Mouse (Mus musculus): ENCODE measurements around the gene C8a. TPM values are rescaled to one million over a fixed set of nuclear protein-coding genes. Genes with fewer than 3 reads are reported as not detected.

The C8a gene
- polyA plus RNA-seq, 1 experiment from 2014 or later = not detected

GRCm38 (mm10) chr4:104835096-104835495 lies 41.1 kb downstream of the C8a start:
- H3K4me2 ChIP-seq (ENCODE audit: low read depth, low read length) = no peak overlapping the region
- H3K4me3 ChIP-seq (ENCODE audit: low read depth, low read length) = no peak overlapping the region
- H3K9me3 ChIP-seq (replicated peaks; ENCODE audit: control insufficient read depth, low read length) = no peaks in the 10 kb centered on the region
- H3K27ac ChIP-seq (replicated peaks; ENCODE audit: low read depth, low read length) = no peak overlapping the region
- H3K36me3 ChIP-seq (replicated peaks; ENCODE audit: control insufficient read depth, insufficient read depth, low read depth, low read length) = no peaks in the 10 kb centered on the region
- no peaks in the 10 kb centered on the region for H3K27me3 ChIP-seq (ENCODE audit: control insufficient read depth, insufficient read depth, low read length)
- DNase-seq (ENCODE audit: low spot score) (peak; percentile 33), ATAC-seq (replicated peaks; ENCODE audit: insufficient number of reproducible peaks, low FRiP score, low TSS enrichment, low read depth) (no peak)
- 21% methylated on average over 5 of the region's 5 CpGs for WGBS
- no peaks in the 10 kb centered on the region for H3K4me1 ChIP-seq (ENCODE audit: control insufficient read depth, insufficient read depth, low read length)
- H3K9ac ChIP-seq (replicated peaks; ENCODE audit: low read length) = no peak overlapping the region

- H3K27ac ChIP-seq (replicated peaks; ENCODE audit: low read depth, low read length) = no peak overlapping the region
- no peaks in the 10 kb centered on the region for H3K36me3 ChIP-seq (replicated peaks; ENCODE audit: control insufficient read depth, insufficient read depth, low read depth, low read length)
- ATAC-seq (replicated peaks; ENCODE audit: insufficient number of reproducible peaks, low FRiP score, low TSS enrichment, low read depth) = no peak
- no peaks in the 10 kb centered on the region for H3K9me3 ChIP-seq (replicated peaks; ENCODE audit: control insufficient read depth, low read length)
- no peak for DNase-seq (ENCODE audit: low spot score)
- 83% methylated on average over 5 of the region's 5 CpGs for WGBS
- no peak overlapping the region for H3K4me2 ChIP-seq (ENCODE audit: low read depth, low read length)
- H3K27me3 ChIP-seq (ENCODE audit: control insufficient read depth, insufficient read depth, low read length) = no peaks in the 10 kb centered on the region
- H3K9ac ChIP-seq (replicated peaks; ENCODE audit: low read length) = no peak overlapping the region
- no peaks in the 10 kb centered on the region for H3K4me1 ChIP-seq (ENCODE audit: control insufficient read depth, insufficient read depth, low read length)
- no peak overlapping the region for H3K4me3 ChIP-seq (ENCODE audit: low read depth, low read length)
Measured at GRCm38 (mm10) chr4:104828939-104829338, 47.3 kb downstream of the C8a start.

DNA sequence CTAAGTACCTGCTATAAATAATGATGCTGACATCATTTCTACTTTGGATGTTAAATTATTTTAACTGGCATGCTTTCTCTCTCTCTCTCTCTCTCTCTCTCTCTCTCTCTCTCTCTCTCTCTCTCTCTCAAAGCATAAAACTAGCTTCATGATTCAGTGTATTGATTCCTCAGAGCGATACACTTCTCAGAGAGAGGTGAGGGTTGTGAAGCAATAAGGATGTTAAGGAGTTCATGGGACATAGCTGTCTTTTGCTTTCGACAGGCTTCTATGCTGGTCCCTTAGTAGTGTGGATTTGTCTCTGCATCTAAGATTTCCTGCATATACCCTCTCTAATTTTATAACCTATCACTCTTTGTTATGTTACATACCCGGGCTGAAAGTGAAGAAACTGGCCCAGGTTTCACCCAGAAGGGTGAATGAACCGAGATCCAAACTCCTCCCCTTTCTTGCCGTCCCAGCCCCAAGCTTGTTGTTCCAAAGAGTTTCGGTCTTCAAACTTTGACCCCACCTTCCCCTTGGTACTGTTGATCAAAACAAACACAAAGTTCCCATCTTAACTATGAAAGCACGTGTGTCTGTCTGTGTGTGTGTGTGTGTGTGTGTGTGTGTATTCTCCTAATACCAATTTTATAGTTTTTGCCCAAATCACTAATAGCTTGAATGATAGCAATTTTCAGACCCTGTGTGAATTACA lies 51.7 kb downstream of the C8a start:
- Histone ChIP-seq H3K4me3 (ENCODE audit: low read depth, low read length) (no peak overlapping the region), H3K4me1 (ENCODE audit: control insufficient read depth, insufficient read depth, low read length) (no peaks in the 10 kb centered on the region), H3K9ac (replicated peaks; ENCODE audit: low read length) (no peak overlapping the region), H3K36me3 (replicated peaks; ENCODE audit: control insufficient read depth, insufficient read depth, low read depth, low read length) (no peaks in the 10 kb centered on the region), H3K4me2 (ENCODE audit: low read depth, low read length) (no peak overlapping the region), H3K27ac (replicated peaks; ENCODE audit: low read depth, low read length) (no peak overlapping the region), H3K27me3 (ENCODE audit: control insufficient read depth, insufficient read depth, low read length) (no peaks in the 10 kb centered on the region), H3K9me3 (replicated peaks; ENCODE audit: control insufficient read depth, low read length) (no peaks in the 10 kb centered on the region)
- ATAC-seq (replicated peaks; ENCODE audit: insufficient number of reproducible peaks, low FRiP score, low TSS enrichment, low read depth) (no peak), DNase-seq (ENCODE audit: low spot score) (no peak)
- WGBS = 66% methylated on average over 7 of the region's 7 CpGs

DNA sequence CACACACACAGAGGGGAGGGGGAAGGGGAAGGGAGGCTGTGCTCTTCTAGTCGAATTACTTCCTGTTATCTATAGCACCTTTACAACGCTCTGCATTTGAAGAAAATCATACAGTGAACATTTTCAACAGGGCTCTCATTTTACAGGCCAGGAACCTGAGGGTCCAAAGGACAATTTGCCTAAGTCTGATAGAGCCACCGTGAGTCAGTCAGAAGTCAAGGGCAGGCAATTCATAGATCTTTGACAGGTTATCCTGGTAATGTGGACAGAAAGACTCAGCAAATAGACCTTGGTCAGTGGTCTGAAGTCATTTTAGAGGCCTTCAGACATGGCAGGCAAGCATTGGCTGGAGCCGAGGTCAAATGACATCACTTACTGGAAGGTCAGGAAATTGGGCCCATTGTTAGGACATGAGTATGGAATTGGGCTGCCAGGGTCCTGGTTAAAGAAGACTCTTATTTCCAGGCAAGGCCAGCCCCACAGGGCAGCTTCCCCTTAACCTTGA lies 52.5 kb downstream of the C8a start:
- WGBS = 69% methylated on average over 4 of the region's 4 CpGs
- Histone ChIP-seq H3K36me3 (replicated peaks; ENCODE audit: control insufficient read depth, insufficient read depth, low read depth, low read length) (no peaks in the 10 kb centered on the region), H3K9me3 (replicated peaks; ENCODE audit: control insufficient read depth, low read length) (no peaks in the 10 kb centered on the region), H3K9ac (replicated peaks; ENCODE audit: low read length) (no peak overlapping the region), H3K4me2 (ENCODE audit: low read depth, low read length) (no peak overlapping the region), H3K4me1 (ENCODE audit: control insufficient read depth, insufficient read depth, low read length) (no peaks in the 10 kb centered on the region), H3K27me3 (ENCODE audit: control insufficient read depth, insufficient read depth, low read length) (no peaks in the 10 kb centered on the region), H3K27ac (replicated peaks; ENCODE audit: low read depth, low read length) (no peak overlapping the region), H3K4me3 (ENCODE audit: low read depth, low read length) (no peak overlapping the region)
- ATAC-seq (replicated peaks; ENCODE audit: insufficient number of reproducible peaks, low FRiP score, low TSS enrichment, low read depth) (no peak), DNase-seq (ENCODE audit: low spot score) (no peak)

GRCm38 (mm10) chr4:104819891-104820290 lies 56.3 kb downstream of the C8a start:
- Histone ChIP-seq H3K27me3 (ENCODE audit: control insufficient read depth, insufficient read depth, low read length) (no peaks in the 10 kb centered on the region), H3K4me1 (ENCODE audit: control insufficient read depth, insufficient read depth, low read length) (no peaks in the 10 kb centered on the region), H3K4me3 (ENCODE audit: low read depth, low read length) (no peak overlapping the region), H3K36me3 (replicated peaks; ENCODE audit: control insufficient read depth, insufficient read depth, low read depth, low read length) (no peaks in the 10 kb centered on the region), H3K9me3 (replicated peaks; ENCODE audit: control insufficient read depth, low read length) (no peaks in the 10 kb centered on the region), H3K4me2 (ENCODE audit: low read depth, low read length) (no peak overlapping the region), H3K27ac (replicated peaks; ENCODE audit: low read depth, low read length) (no peak overlapping the region), H3K9ac (replicated peaks; ENCODE audit: low read length) (no peak overlapping the region)
- DNase-seq (ENCODE audit: low spot score) (no peak), ATAC-seq (replicated peaks; ENCODE audit: insufficient number of reproducible peaks, low FRiP score, low TSS enrichment, low read depth) (no peak)
- 38% methylated on average over 4 of the region's 4 CpGs for WGBS

GRCm38 (mm10) chr4:104818986-104819385 lies 57.2 kb downstream of the C8a start:
- no peaks in the 10 kb centered on the region for H3K4me1 ChIP-seq (ENCODE audit: control insufficient read depth, insufficient read depth, low read length)
- no peaks in the 10 kb centered on the region for H3K27me3 ChIP-seq (ENCODE audit: control insufficient read depth, insufficient read depth, low read length)
- WGBS = 37% methylated on average over 4 of the region's 4 CpGs
- H3K36me3 ChIP-seq (replicated peaks; ENCODE audit: control insufficient read depth, insufficient read depth, low read depth, low read length) = no peaks in the 10 kb centered on the region
- no peaks in the 10 kb centered on the region for H3K9me3 ChIP-seq (replicated peaks; ENCODE audit: control insufficient read depth, low read length)
- DNase-seq (ENCODE audit: low spot score) (no peak), ATAC-seq (replicated peaks; ENCODE audit: insufficient number of reproducible peaks, low FRiP score, low TSS enrichment, low read depth) (no peak)
- no peak overlapping the region for H3K9ac ChIP-seq (replicated peaks; ENCODE audit: low read length)
- H3K4me3 ChIP-seq (ENCODE audit: low read depth, low read length) = no peak overlapping the region
- no peak overlapping the region for H3K4me2 ChIP-seq (ENCODE audit: low read depth, low read length)
- no peak overlapping the region for H3K27ac ChIP-seq (replicated peaks; ENCODE audit: low read depth, low read length)

DNA sequence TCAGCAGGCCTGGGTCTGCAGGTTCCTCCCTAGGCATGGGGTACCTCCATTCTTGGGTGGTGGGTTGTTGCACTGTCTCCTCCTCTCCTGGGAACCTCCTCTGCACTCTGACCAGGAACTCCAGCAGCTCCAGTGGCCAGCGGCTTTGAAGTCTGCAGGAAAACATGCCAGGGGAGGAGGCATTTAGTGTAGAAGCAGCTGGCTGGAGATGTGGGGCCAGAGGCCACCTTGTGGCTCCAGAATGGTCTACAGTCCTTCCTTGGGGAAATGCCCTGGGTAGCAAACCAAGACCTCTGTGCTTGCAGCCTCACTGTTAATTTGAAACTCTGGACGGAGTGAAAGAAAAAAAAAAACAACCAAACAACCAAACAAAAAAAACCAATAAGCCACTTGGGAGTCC lies 58.7 kb downstream of the C8a start:
- Histone ChIP-seq H3K9ac (replicated peaks; ENCODE audit: low read length) (no peak overlapping the region), H3K36me3 (replicated peaks; ENCODE audit: control insufficient read depth, insufficient read depth, low read depth, low read length) (no peaks in the 10 kb centered on the region), H3K4me1 (ENCODE audit: control insufficient read depth, insufficient read depth, low read length) (no peaks in the 10 kb centered on the region), H3K27me3 (ENCODE audit: control insufficient read depth, insufficient read depth, low read length) (no peaks in the 10 kb centered on the region), H3K4me3 (ENCODE audit: low read depth, low read length) (no peak overlapping the region), H3K27ac (replicated peaks; ENCODE audit: low read depth, low read length) (no peak overlapping the region), H3K4me2 (ENCODE audit: low read depth, low read length) (no peak overlapping the region), H3K9me3 (replicated peaks; ENCODE audit: control insufficient read depth, low read length) (no peaks in the 10 kb centered on the region)
- DNase-seq (ENCODE audit: low spot score) (no peak), ATAC-seq (replicated peaks; ENCODE audit: insufficient number of reproducible peaks, low FRiP score, low TSS enrichment, low read depth) (no peak)
- 60% methylated on average over 2 of the region's 2 CpGs for WGBS

- no peaks in the 10 kb centered on the region for H3K4me1 ChIP-seq (ENCODE audit: control insufficient read depth, insufficient read depth, low read length)
- no peak overlapping the region for H3K9ac ChIP-seq (replicated peaks; ENCODE audit: low read length)
- no peak overlapping the region for H3K27ac ChIP-seq (replicated peaks; ENCODE audit: low read depth, low read length)
- ATAC-seq (replicated peaks; ENCODE audit: insufficient number of reproducible peaks, low FRiP score, low TSS enrichment, low read depth) = no peak
- WGBS = 90% methylated on average over 4 of the region's 4 CpGs
- DNase-seq (ENCODE audit: low spot score) = no peak
- H3K36me3 ChIP-seq (replicated peaks; ENCODE audit: control insufficient read depth, insufficient read depth, low read depth, low read length) = no peaks in the 10 kb centered on the region
- H3K4me3 ChIP-seq (ENCODE audit: low read depth, low read length) = no peak overlapping the region
- no peak overlapping the region for H3K4me2 ChIP-seq (ENCODE audit: low read depth, low read length)
- H3K9me3 ChIP-seq (replicated peaks; ENCODE audit: control insufficient read depth, low read length) = no peaks in the 10 kb centered on the region
- no peaks in the 10 kb centered on the region for H3K27me3 ChIP-seq (ENCODE audit: control insufficient read depth, insufficient read depth, low read length)
Measured at GRCm38 (mm10) chr4:104816519-104817232, 59.5 kb downstream of the C8a start.
